Mouse (Mus musculus) MN1 (cell line): ENCODE data around the gene Cox7b2.
"Not testable (repeated sequence)": the region's sequence is repeated elsewhere in the genome, so short reads cannot be mapped to it uniquely, and the experiment has no call there.

Experiments
- DNase-seq: peaks from one replicate; pipeline ENCODE4 v3.0.0-alpha.2; 2016; ENCODE audit warnings: low spot score

The Cox7b2 gene

DNA sequence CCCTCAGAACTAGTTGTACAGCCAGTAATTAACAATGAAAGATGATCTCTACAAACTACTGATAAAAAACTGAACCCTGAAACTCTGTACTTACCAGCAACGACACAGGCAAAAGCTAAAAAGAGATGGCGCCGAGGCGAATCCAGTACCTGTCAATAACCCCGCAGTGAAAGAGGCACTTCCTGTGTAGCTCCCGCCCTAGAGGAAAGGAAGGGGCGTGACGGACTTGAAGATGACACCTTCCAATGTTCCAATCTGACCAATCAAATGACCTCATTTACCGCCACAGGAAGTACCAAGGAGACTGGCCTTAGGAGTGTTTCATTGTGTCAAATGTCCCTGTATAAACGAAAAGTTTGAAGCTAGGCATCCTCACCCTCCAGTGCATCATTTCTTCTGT, at the start of gene Cox7b2:
TSS of gene Cox7b2 (minus strand) at position 127 of the 400 bp plus-strand sequence.
- DNase-seq: peak; percentile 83

- DNase-seq: no peak
Observed at GRCm38 (mm10) chr5:71595321-71595720, 47.3 kb upstream of the Cox7b2 start.

DNA sequence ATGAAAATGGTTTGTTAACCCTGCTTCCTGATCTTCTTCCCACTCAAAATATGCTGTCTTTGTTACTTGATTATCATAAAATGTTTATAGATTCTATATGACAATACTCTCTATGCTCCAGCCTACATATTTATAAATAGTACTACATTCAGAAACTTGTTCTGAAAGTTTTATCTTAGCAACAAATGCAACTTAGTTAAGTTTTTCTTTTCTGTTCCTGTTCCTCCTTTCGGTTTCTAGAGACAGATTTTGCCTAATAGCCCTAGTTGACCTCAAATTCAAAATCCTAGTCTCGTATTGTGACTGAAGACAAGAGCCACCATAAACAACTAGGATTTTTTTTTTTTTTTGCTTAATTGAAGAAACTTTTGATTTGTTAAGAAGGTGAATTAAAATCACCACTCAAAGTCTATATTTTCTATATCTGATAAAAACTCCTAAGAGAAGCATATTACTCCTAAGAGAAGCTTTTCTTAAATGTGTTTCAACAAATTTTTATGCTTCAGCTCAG, 45.8 kb upstream of the Cox7b2 start:
- DNase-seq: no peak

DNA sequence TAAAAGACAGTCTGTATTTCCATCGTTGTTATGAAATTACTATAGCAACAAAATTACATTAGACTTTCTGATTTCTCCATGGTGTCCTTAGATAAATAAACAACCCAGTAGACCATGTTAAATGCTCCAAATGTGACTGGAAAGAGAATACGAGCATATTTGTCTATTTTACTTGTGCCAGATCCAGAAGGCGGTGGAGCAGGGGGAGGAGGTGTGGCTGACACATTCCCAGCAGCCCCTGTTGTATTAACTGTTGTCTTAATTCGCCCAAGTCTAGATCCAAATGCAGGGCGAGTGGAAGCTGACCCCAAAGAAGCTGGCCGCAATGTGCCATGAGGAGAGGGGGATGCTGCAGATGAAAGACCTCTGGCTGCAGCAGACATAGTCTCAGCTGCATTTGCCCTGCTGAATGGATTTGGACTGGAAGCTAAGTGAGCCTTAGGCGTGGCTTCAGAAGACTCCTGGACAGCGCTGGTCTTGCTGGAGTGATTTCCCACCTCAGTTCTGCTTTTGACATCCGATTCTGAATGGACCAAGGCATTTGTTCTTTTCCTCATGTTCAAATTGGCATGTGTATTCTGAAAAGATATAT, 23.7 kb upstream of the Cox7b2 start:
- no peak for DNase-seq

DNA sequence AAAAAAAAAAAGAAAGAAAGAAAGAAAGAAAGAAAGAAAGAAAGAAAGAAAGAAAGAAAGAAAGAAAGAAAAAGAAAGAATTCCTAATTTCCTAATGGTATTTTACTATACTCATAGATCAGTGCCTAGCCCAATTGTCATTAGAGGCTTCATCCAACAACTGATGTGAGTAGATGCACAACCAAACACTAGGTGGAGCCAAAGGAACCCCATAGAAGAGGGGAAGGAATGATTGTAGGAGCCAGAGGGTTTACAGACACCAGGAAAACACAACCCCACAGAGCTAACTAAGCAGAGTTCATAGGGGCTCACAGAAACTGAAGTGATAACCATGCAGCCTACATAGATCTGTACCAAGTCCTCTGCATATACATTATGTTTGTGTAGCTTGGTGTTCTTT, 2.5 kb downstream of the Cox7b2 start:
- DNase-seq: no peak

DNA sequence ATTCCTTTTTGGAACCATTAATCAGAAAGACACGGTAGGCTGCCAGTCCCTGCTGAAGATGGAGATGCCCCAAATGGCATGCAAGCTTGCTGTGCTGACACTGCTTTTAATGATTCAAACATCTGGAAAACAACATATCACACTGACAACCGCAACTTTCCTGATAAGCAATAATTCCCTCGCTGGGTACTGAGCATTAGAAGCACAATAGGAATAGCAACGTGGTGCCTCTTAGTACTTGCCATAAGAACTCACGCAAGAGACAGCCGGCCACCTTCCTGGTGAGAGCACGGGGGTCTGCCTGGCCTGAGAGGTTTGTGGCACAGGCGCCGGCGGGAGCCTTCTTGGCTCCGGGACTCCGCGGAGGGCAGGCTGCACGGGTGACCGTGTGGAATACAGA, 22.5 kb downstream of the Cox7b2 start:
- DNase-seq: not testable (repeated sequence)

- peak; percentile 35 for DNase-seq
Observed at GRCm38 (mm10) chr5:71502058-71502678, 45.8 kb downstream of the Cox7b2 start.

DNA sequence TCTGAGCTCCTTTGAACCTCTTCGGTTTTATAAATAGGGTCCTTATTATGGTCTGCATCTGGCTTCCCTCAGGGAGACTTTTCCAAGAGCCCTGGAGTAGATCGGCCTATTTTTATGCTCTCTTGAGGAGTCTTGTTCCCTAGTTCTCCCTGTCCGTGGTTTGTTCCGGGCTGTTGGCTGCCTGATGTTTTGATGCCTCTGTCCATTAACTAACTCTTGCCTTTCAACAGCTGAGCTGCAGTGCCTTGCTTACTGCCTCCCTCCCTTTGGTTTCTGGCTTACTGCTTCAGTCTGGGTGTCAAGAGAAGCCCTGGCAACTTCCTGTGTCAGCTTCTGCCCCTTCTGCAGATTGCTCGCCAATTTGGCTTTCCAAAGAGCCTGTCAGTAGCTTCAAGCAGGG, 52.4 kb downstream of the Cox7b2 start:
- DNase-seq: no peak

GRCm38 (mm10) chr5:71456957-71457356, 91.0 kb downstream of the Cox7b2 start:
- no peak for DNase-seq

- DNase-seq: no peak
Observed at GRCm38 (mm10) chr5:71440174-71440573, 107.8 kb downstream of the Cox7b2 start.
